ENCODE assay signal across 27 mouse cellular contexts in genomic region chr3:87934501-87934900, GRCm38 (mm10). TPM values are rescaled to one million over a fixed set of nuclear protein-coding genes. Genes with fewer than 3 reads are reported as not detected.
DNase-seq lines count a peak whose midpoint lies in the region; ATAC-seq and TF ChIP-seq lines count a peak whose summit lies in the region.
"Had no signal": no experiment of that assay in that cellular context is flagged by ENCODE, and none has a peak within 500 bp of the region (broad histone marks: within the 10 kb centered on the region; RNA-seq: fewer than 3 reads in every experiment).

No protein-coding gene starts in this region.

- H3K4me3 ChIP-seq in hindbrain, postnatal 0 days (ENCODE audit: low read length), result no peak overlapping the region
- no peak overlapping the region for H3K4me3 ChIP-seq in hindbrain, embryonic 14.5 days (replicated peaks; ENCODE audit: low read length)
- no peak overlapping the region for H3K4me3 ChIP-seq in liver, adult 2 months (ENCODE audit: insufficient read depth, low read depth, low read length)
- H3K4me3 ChIP-seq in liver, embryonic 12.5 days, result no peak overlapping the region
- H3K4me3 ChIP-seq in midbrain, postnatal 0 days (ENCODE audit: low read depth, low read length), result no peak overlapping the region
- H3K4me3 ChIP-seq in midbrain, embryonic 13.5 days (replicated peaks), result no peak overlapping the region
- no peak overlapping the region for H3K4me3 ChIP-seq in small intestine, adult 2 months (ENCODE audit: low read depth, low read length)
- H3K4me3 ChIP-seq: embryonic facial prominence, embryonic 15.5 days; heart, embryonic 10.5 days; limb, embryonic 12.5 days had no signal

- H3K36me3 ChIP-seq in hindbrain, postnatal 0 days (ENCODE audit: insufficient read depth, low read length), result peaks cover 24% of the 10 kb centered on the region
- peaks cover 73% of the 10 kb centered on the region for H3K36me3 ChIP-seq in hindbrain, embryonic 14.5 days (replicated peaks; ENCODE audit: control insufficient read depth, insufficient read depth)
- peaks cover 26% of the 10 kb centered on the region for H3K36me3 ChIP-seq in liver, adult 2 months (ENCODE audit: control insufficient read depth, insufficient read depth, low read length)
- H3K36me3 ChIP-seq in liver, embryonic 12.5 days, result peaks cover 79% of the 10 kb centered on the region
- H3K36me3 ChIP-seq in midbrain, postnatal 0 days (ENCODE audit: insufficient read depth, low read length), result peaks cover 31% of the 10 kb centered on the region
- peaks cover 68% of the 10 kb centered on the region for H3K36me3 ChIP-seq in midbrain, embryonic 13.5 days
- peaks cover 30% of the 10 kb centered on the region for H3K36me3 ChIP-seq in small intestine, adult 2 months (ENCODE audit: control insufficient read depth, insufficient read depth, low read length)

- no peak for ATAC-seq in hindbrain, postnatal 0 days
- no peak for ATAC-seq in hindbrain, embryonic 14.5 days (ENCODE audit: low FRiP score)
- ATAC-seq in liver, embryonic 12.5 days, result no peak
- no peak for ATAC-seq in midbrain, postnatal 0 days (ENCODE audit: low FRiP score)
- ATAC-seq in midbrain, embryonic 13.5 days, result no peak
- ATAC-seq: forebrain, embryonic 14.5 days; hindbrain, embryonic 16.5 days; Patski had no signal

- H3K9ac ChIP-seq in hindbrain, postnatal 0 days (replicated peaks; ENCODE audit: low read length), result no peak overlapping the region
- no peak overlapping the region; the same call in 1 of the 2 replicates for H3K9ac ChIP-seq in hindbrain, embryonic 14.5 days
- H3K9ac ChIP-seq in liver, adult 2 months (ENCODE audit: low read depth, low read length), result no peak overlapping the region
- no peak overlapping the region for H3K9ac ChIP-seq in liver, embryonic 12.5 days
- H3K9ac ChIP-seq in midbrain, postnatal 0 days (replicated peaks; ENCODE audit: low read length, poor library complexity, severe bottlenecking), result 0 out of 2 replicates have a peak overlapping the region, but pooled peaks have one; percentile 8
- no peak overlapping the region for H3K9ac ChIP-seq in midbrain, embryonic 13.5 days (replicated peaks)
- H3K9ac ChIP-seq: embryonic facial prominence, embryonic 15.5 days; limb, embryonic 12.5 days had no signal

- H3K79me2 ChIP-seq in liver, adult 2 months (ENCODE audit: control insufficient read depth, insufficient read depth, low read length), result peaks cover 26% of the 10 kb centered on the region

- no peak for DNase-seq in hindbrain, postnatal 0 days (ENCODE audit: low spot score)
- no peak for DNase-seq in hindbrain, embryonic 14.5 days (ENCODE audit: low spot score)
- DNase-seq in liver, adult 2 months (ENCODE audit: extremely low read depth, low read depth, low spot score), result no peak
- DNase-seq in midbrain, postnatal 0 days (ENCODE audit: low spot score), result no peak
- no peak for DNase-seq in testis, postnatal 14 days (ENCODE audit: low spot score)
- DNase-seq: adrenal gland, adult 2 months; cerebellum, adult 11-12 months; cerebellum, postnatal 25 days; embryo, embryonic 11 days; kidney, postnatal 10 days; layer of hippocampus, postnatal 36 days; lung, adult 18-20 months; retina, postnatal 1 day; right cerebral cortex, postnatal 25 days; thymus, postnatal 25 days had no signal

- no peaks in the 10 kb centered on the region for H3K9me3 ChIP-seq in hindbrain, postnatal 0 days (ENCODE audit: low read length)
- H3K9me3 ChIP-seq in hindbrain, embryonic 14.5 days (ENCODE audit: control insufficient read depth, low read length), result no peaks in the 10 kb centered on the region
- no peaks in the 10 kb centered on the region for H3K9me3 ChIP-seq in liver, embryonic 12.5 days (replicated peaks)
- H3K9me3 ChIP-seq in midbrain, postnatal 0 days (ENCODE audit: low read length), result no peaks in the 10 kb centered on the region
- H3K9me3 ChIP-seq in midbrain, embryonic 13.5 days, result no peaks in the 10 kb centered on the region
- H3K9me3 ChIP-seq: embryonic facial prominence, embryonic 15.5 days; heart, embryonic 10.5 days; limb, embryonic 12.5 days had no signal

- H3K4me1 ChIP-seq in hindbrain, postnatal 0 days (ENCODE audit: insufficient read depth, low read length), result peaks cover 5% of the 10 kb centered on the region
- H3K4me1 ChIP-seq in hindbrain, embryonic 14.5 days (replicated peaks; ENCODE audit: control insufficient read depth, insufficient read depth, low read length), result peaks cover 29% of the 10 kb centered on the region
- peaks cover 25% of the 10 kb centered on the region for H3K4me1 ChIP-seq in liver, adult 2 months (ENCODE audit: control insufficient read depth, insufficient read depth, low read length)
- H3K4me1 ChIP-seq in liver, embryonic 12.5 days, result peaks cover 56% of the 10 kb centered on the region
- H3K4me1 ChIP-seq in midbrain, postnatal 0 days (ENCODE audit: insufficient read depth, low read length), result peaks cover 5% of the 10 kb centered on the region
- peaks cover 52% of the 10 kb centered on the region for H3K4me1 ChIP-seq in midbrain, embryonic 13.5 days (replicated peaks)
- peaks cover 7% of the 10 kb centered on the region for H3K4me1 ChIP-seq in small intestine, adult 2 months (ENCODE audit: control insufficient read depth, insufficient read depth, insufficient read length, low read length)

- TF ChIP-seq POLR2A in liver, adult 2 months (IDR thresholded peaks at IDR 0.05; ENCODE audit: extremely low read depth, insufficient read depth, low read length), result no peak
- TF ChIP-seq POLR2A in small intestine, adult 2 months (IDR thresholded peaks at IDR 0.05; ENCODE audit: low read depth, low read length), result no peak

- no peaks in the 10 kb centered on the region for H3K27me3 ChIP-seq in hindbrain, postnatal 0 days (ENCODE audit: insufficient read depth, low read length)
- H3K27me3 ChIP-seq in hindbrain, embryonic 14.5 days (ENCODE audit: control insufficient read depth, insufficient read depth, low read length), result no peaks in the 10 kb centered on the region
- no peaks in the 10 kb centered on the region for H3K27me3 ChIP-seq in liver, adult 2 months (ENCODE audit: control insufficient read depth, insufficient read depth, low read length)
- H3K27me3 ChIP-seq in liver, embryonic 12.5 days (replicated peaks), result no peaks in the 10 kb centered on the region
- H3K27me3 ChIP-seq in midbrain, postnatal 0 days (ENCODE audit: insufficient read depth, low read length), result no peaks in the 10 kb centered on the region
- H3K27me3 ChIP-seq in midbrain, embryonic 13.5 days, result no peaks in the 10 kb centered on the region
- H3K27me3 ChIP-seq in small intestine, adult 2 months (ENCODE audit: control insufficient read depth, insufficient read depth, low read length), result no peaks in the 10 kb centered on the region
- H3K27me3 ChIP-seq: embryonic facial prominence, embryonic 15.5 days; limb, embryonic 12.5 days; Patski had no signal

- no peak overlapping the region for H3K4me2 ChIP-seq in hindbrain, postnatal 0 days (ENCODE audit: low read depth, low read length)
- H3K4me2 ChIP-seq in hindbrain, embryonic 14.5 days (replicated peaks), result no peak overlapping the region
- no peak overlapping the region for H3K4me2 ChIP-seq in liver, embryonic 12.5 days
- no peak overlapping the region for H3K4me2 ChIP-seq in midbrain, postnatal 0 days (ENCODE audit: low read depth, low read length, poor library complexity, severe bottlenecking)
- no peak overlapping the region for H3K4me2 ChIP-seq in midbrain, embryonic 13.5 days (replicated peaks)
- H3K4me2 ChIP-seq: embryonic facial prominence, embryonic 15.5 days; limb, embryonic 12.5 days had no signal

- WGBS in hindbrain, postnatal 0 days, result 68% methylated on average over 4 of the region's 4 CpGs
- WGBS in hindbrain, embryonic 14.5 days, result 78% methylated on average over 4 of the region's 4 CpGs
- 42% methylated on average over 4 of the region's 4 CpGs for WGBS in liver, adult 2 months
- 80% methylated on average over 4 of the region's 4 CpGs for WGBS in liver, embryonic 12.5 days (ENCODE audit: insufficient replicate concordance)
- 69% methylated on average over 4 of the region's 4 CpGs for WGBS in midbrain, postnatal 0 days
- WGBS in midbrain, embryonic 13.5 days, result 78% methylated on average over 4 of the region's 4 CpGs
- WGBS in small intestine, adult 2 months, result 61% methylated on average over 4 of the region's 4 CpGs

- no peak overlapping the region for H3K27ac ChIP-seq in hindbrain, postnatal 0 days
- no peak overlapping the region for H3K27ac ChIP-seq in hindbrain, embryonic 14.5 days
- H3K27ac ChIP-seq in liver, adult 2 months (replicated peaks; ENCODE audit: insufficient read depth, low read depth, low read length), result peak overlapping the region; percentile 90
- H3K27ac ChIP-seq in liver, embryonic 12.5 days, result no peak overlapping the region
- no peak overlapping the region for H3K27ac ChIP-seq in midbrain, postnatal 0 days (ENCODE audit: low read depth, low read length)
- no peak overlapping the region for H3K27ac ChIP-seq in midbrain, embryonic 13.5 days
- H3K27ac ChIP-seq in small intestine, adult 2 months (ENCODE audit: insufficient read depth, low read depth, low read length), result no peak overlapping the region
- H3K27ac ChIP-seq: embryonic facial prominence, embryonic 15.5 days; heart, embryonic 10.5 days had no signal

- TF ChIP-seq CTCF in hindbrain, postnatal 0 days (IDR thresholded peaks at IDR 0.05; ENCODE audit: low read depth), result peak; percentile 6; the same call in 1 of the 2 replicates
- TF ChIP-seq CTCF in liver, adult 2 months (IDR thresholded peaks at IDR 0.05; ENCODE audit: low read depth, low read length), result peak; percentile 12; the same call in 1 of the 2 replicates
- no peak for TF ChIP-seq CTCF in midbrain, postnatal 0 days (IDR thresholded peaks at IDR 0.05)
- TF ChIP-seq CTCF in small intestine, adult 2 months (IDR thresholded peaks at IDR 0.05; ENCODE audit: extremely low read depth, insufficient read length, insufficient replicate concordance, low read depth, low read length), result peak; percentile 12; the same call in 1 of the 2 replicates

RNA-seq across cellular contexts. Expression of gene Rrnad1, which starts 4.0 kb away (rescaled TPM):
- 19.4 and 36.4 TPM in 2 replicates for total RNA-seq in hindbrain, postnatal 0 days (2014; rRNA removed)
- polyA plus RNA-seq in hindbrain, postnatal 0 days (2015; fragmentation: Nextera tagmentation; extraction: Ambion mirVana), result 18.1 and 19.3 TPM in 2 replicates
- polyA plus RNA-seq in hindbrain, embryonic 14.5 days (2014; fragmentation: Nextera tagmentation; extraction: Ambion mirVana), result 15.8 and 18.1 TPM in 2 replicates
- total RNA-seq in liver, adult 2 months (2014; rRNA removed), result 5.3 and 6.2 TPM in 2 replicates
- 10.1 and 18.4 TPM in 2 replicates for polyA plus RNA-seq in liver, adult 2 months (2012; rRNA removed)
- 11.1 and 11.4 TPM in 2 replicates for polyA plus RNA-seq in liver, embryonic 12.5 days (2016; fragmentation: Nextera tagmentation; extraction: Ambion mirVana)
- total RNA-seq in midbrain, postnatal 0 days (2014; rRNA removed), result 27.8 and 28.2 TPM in 2 replicates
- polyA plus RNA-seq in midbrain, postnatal 0 days (2015; fragmentation: Nextera tagmentation; extraction: Ambion mirVana), result 17.6 and 19.1 TPM in 2 replicates
- polyA plus RNA-seq in midbrain, embryonic 13.5 days (2015; fragmentation: Nextera tagmentation; extraction: Ambion mirVana), result 19.8 and 24.9 TPM in 2 replicates
- polyA plus RNA-seq in small intestine, adult 2 months (2012; rRNA removed), result 12.5 and 17.3 TPM in 2 replicates

RNA-seq across cellular contexts. Expression of gene Isg20l2, which starts 4.4 kb away (rescaled TPM):
- 23.8 and 26.2 TPM in 2 replicates for total RNA-seq in hindbrain, postnatal 0 days (2014; rRNA removed)
- polyA plus RNA-seq in hindbrain, postnatal 0 days (2015; fragmentation: Nextera tagmentation; extraction: Ambion mirVana), result 19.1 and 20.1 TPM in 2 replicates
- polyA plus RNA-seq in hindbrain, embryonic 14.5 days (2014; fragmentation: Nextera tagmentation; extraction: Ambion mirVana), result 17.0 and 18.5 TPM in 2 replicates
- total RNA-seq in liver, adult 2 months (2014; rRNA removed), result 6.8 and 9.3 TPM in 2 replicates
- 7.0 and 7.2 TPM in 2 replicates for polyA plus RNA-seq in liver, adult 2 months (2012; rRNA removed)
- 51.9 and 52.2 TPM in 2 replicates for polyA plus RNA-seq in liver, embryonic 12.5 days (2016; fragmentation: Nextera tagmentation; extraction: Ambion mirVana)
- total RNA-seq in midbrain, postnatal 0 days (2014; rRNA removed), result 20.5 and 21.0 TPM in 2 replicates
- polyA plus RNA-seq in midbrain, postnatal 0 days (2015; fragmentation: Nextera tagmentation; extraction: Ambion mirVana), result 13.6 and 14.7 TPM in 2 replicates
- 49.2 and 51.0 TPM in 2 replicates for polyA plus RNA-seq in midbrain, embryonic 13.5 days (2015; fragmentation: Nextera tagmentation; extraction: Ambion mirVana)
- 3.9 and 7.0 TPM in 2 replicates for polyA plus RNA-seq in small intestine, adult 2 months (2012; rRNA removed)

RNA-seq across cellular contexts. Expression of gene Crabp2, which starts 14.0 kb away (rescaled TPM):
- 9.8 and 28.6 TPM in 2 replicates for total RNA-seq in hindbrain, postnatal 0 days (2014; rRNA removed)
- 44.5 and 46.3 TPM in 2 replicates for polyA plus RNA-seq in hindbrain, postnatal 0 days (2015; fragmentation: Nextera tagmentation; extraction: Ambion mirVana)
- polyA plus RNA-seq in hindbrain, embryonic 14.5 days (2014; fragmentation: Nextera tagmentation; extraction: Ambion mirVana), result 48.7 and 56.4 TPM in 2 replicates
- total RNA-seq in liver, adult 2 months (2014; rRNA removed), result not detected in 2 replicates
- polyA plus RNA-seq in liver, adult 2 months (2012; rRNA removed), result not detected in 2 replicates
- 3.9 and 6.5 TPM in 2 replicates for polyA plus RNA-seq in liver, embryonic 12.5 days (2016; fragmentation: Nextera tagmentation; extraction: Ambion mirVana)
- total RNA-seq in midbrain, postnatal 0 days (2014; rRNA removed), result 19.2 and 27.1 TPM in 2 replicates
- 49.0 and 50.8 TPM in 2 replicates for polyA plus RNA-seq in midbrain, postnatal 0 days (2015; fragmentation: Nextera tagmentation; extraction: Ambion mirVana)
- 129 and 135 TPM in 2 replicates for polyA plus RNA-seq in midbrain, embryonic 13.5 days (2015; fragmentation: Nextera tagmentation; extraction: Ambion mirVana)
- 0.10 TPM in 1 of 2 replicates, not detected in the other for polyA plus RNA-seq in small intestine, adult 2 months (2012; rRNA removed)
- total RNA-seq: gastrocnemius, adult 8-10 months; hematopoietic stem cell, adult 5-6 weeks; megakaryocyte, adult 5-6 weeks had no signal
- polyA plus RNA-seq: adrenal gland, adult 2 months had no signal

RNA-seq across cellular contexts. Expression of gene Mrpl24, which starts 15.2 kb away (rescaled TPM):
- 32.1 and 43.2 TPM in 2 replicates for total RNA-seq in hindbrain, postnatal 0 days (2014; rRNA removed)
- polyA plus RNA-seq in hindbrain, postnatal 0 days (2015; fragmentation: Nextera tagmentation; extraction: Ambion mirVana), result 44.6 and 50.3 TPM in 2 replicates
- polyA plus RNA-seq in hindbrain, embryonic 14.5 days (2014; fragmentation: Nextera tagmentation; extraction: Ambion mirVana), result 50.0 and 53.5 TPM in 2 replicates
- 84.6 and 96.6 TPM in 2 replicates for total RNA-seq in liver, adult 2 months (2014; rRNA removed)
- 35.3 and 37.9 TPM in 2 replicates for polyA plus RNA-seq in liver, adult 2 months (2012; rRNA removed)
- polyA plus RNA-seq in liver, embryonic 12.5 days (2016; fragmentation: Nextera tagmentation; extraction: Ambion mirVana), result 57.0 and 57.3 TPM in 2 replicates
- 41.3 and 41.7 TPM in 2 replicates for total RNA-seq in midbrain, postnatal 0 days (2014; rRNA removed)
- 37.2 and 39.7 TPM in 2 replicates for polyA plus RNA-seq in midbrain, postnatal 0 days (2015; fragmentation: Nextera tagmentation; extraction: Ambion mirVana)
- 69.1 and 72.1 TPM in 2 replicates for polyA plus RNA-seq in midbrain, embryonic 13.5 days (2015; fragmentation: Nextera tagmentation; extraction: Ambion mirVana)
- polyA plus RNA-seq in small intestine, adult 2 months (2012; rRNA removed), result 12.5 and 25.5 TPM in 2 replicates

RNA-seq across cellular contexts. Expression of gene Hdgf, which starts 28.4 kb away (rescaled TPM):
- 82.1 and 82.7 TPM in 2 replicates for total RNA-seq in hindbrain, postnatal 0 days (2014; rRNA removed)
- polyA plus RNA-seq in hindbrain, postnatal 0 days (2015; fragmentation: Nextera tagmentation; extraction: Ambion mirVana), result 145 and 148 TPM in 2 replicates
- polyA plus RNA-seq in hindbrain, embryonic 14.5 days (2014; fragmentation: Nextera tagmentation; extraction: Ambion mirVana), result 163 and 179 TPM in 2 replicates
- 58.8 and 64.5 TPM in 2 replicates for total RNA-seq in liver, adult 2 months (2014; rRNA removed)
- polyA plus RNA-seq in liver, adult 2 months (2012; rRNA removed), result 74.7 and 87.3 TPM in 2 replicates
- polyA plus RNA-seq in liver, embryonic 12.5 days (2016; fragmentation: Nextera tagmentation; extraction: Ambion mirVana), result 393 and 400 TPM in 2 replicates
- total RNA-seq in midbrain, postnatal 0 days (2014; rRNA removed), result 86.5 and 89.7 TPM in 2 replicates
- polyA plus RNA-seq in midbrain, postnatal 0 days (2015; fragmentation: Nextera tagmentation; extraction: Ambion mirVana), result 135 and 139 TPM in 2 replicates
- 125 and 176 TPM in 2 replicates for polyA plus RNA-seq in midbrain, embryonic 13.5 days (2015; fragmentation: Nextera tagmentation; extraction: Ambion mirVana)
- 20.0 and 44.5 TPM in 2 replicates for polyA plus RNA-seq in small intestine, adult 2 months (2012; rRNA removed)
